Mouse (Mus musculus): ENCODE results near the gene Nt5dc1. TPM values are rescaled to one million over a fixed set of nuclear protein-coding genes. Genes with fewer than 3 reads are reported as not detected.

Gene Nt5dc1
- total RNA-seq, 2 experiments from 2014 or later: 2.6 to 3.0 TPM

- DNase-seq (ENCODE audit: low spot score in 2 of 2): no peak
These were observed 172.2 kb downstream of the Nt5dc1 start for GRCm38 (mm10) chr10:34246106-34246505.

- DNase-seq (ENCODE audit: low spot score in 2 of 2): no peak
These were observed 173.6 kb downstream of the Nt5dc1 start for GRCm38 (mm10) chr10:34244745-34245144.

- no peak for DNase-seq (ENCODE audit: low spot score in 2 of 2)
These were observed 179.8 kb downstream of the Nt5dc1 start for GRCm38 (mm10) chr10:34238536-34238935.

Other genes starting within 250 kb of the Nt5dc1 start
- gene Dse, start 210.8 kb downstream of the Nt5dc1 start, total RNA-seq (2021): 1 to 10 TPM; 6.9 to 9.7 TPM
- 100 to 1,000 TPM; 115 to 116 TPM for gene Tspyl1, start 136.4 kb downstream of the Nt5dc1 start, total RNA-seq (2021)
- gene Tspyl4, start 121.1 kb downstream of the Nt5dc1 start, total RNA-seq (2021): 100 to 1,000 TPM; 312 to 332 TPM
- gene Col10a1, start 28.6 kb downstream of the Nt5dc1 start, total RNA-seq (2021): under 1 TPM in 1 of 2 experiments, not detected in 1; 0.30 TPM
- gene Frk, start 64.8 kb upstream of the Nt5dc1 start, total RNA-seq (2021): under 1 TPM; 0.24 to 0.55 TPM

Data from layer of hippocampus, postnatal 14 days (tissue).